Mouse (Mus musculus) left cerebral cortex, postnatal 25 days (tissue): ENCODE data around the gene Alpk1. TPM values are rescaled to one million over a fixed set of nuclear protein-coding genes. Genes with fewer than 3 reads are reported as not detected.

Experiments
- total RNA-seq, 2 experiments: library from RNA; stranded (reverse); gene quantifications; 2 replicates each; pipeline ENCODE4 v1.2.3; 2021

Gene Alpk1
- total RNA-seq, 2 experiments from 2014 or later, result 4.4 to 4.6 TPM

Other genes with a start within 250 kb of the Alpk1 start
- gene Larp7, start 227.2 kb downstream of the Alpk1 start, total RNA-seq, result 10 to 100 TPM; 17.8 to 20.1 TPM
- gene Zgrf1, start 227.0 kb downstream of the Alpk1 start, total RNA-seq, result 1 to 10 TPM; 2.4 to 2.6 TPM
- 1 to 10 TPM in 1 of 2 experiments, under 1 TPM in 1; 0.48 to 1.2 TPM for gene Neurog2, start 147.4 kb downstream of the Alpk1 start, total RNA-seq
- gene Tifa, start 9.3 kb upstream of the Alpk1 start, total RNA-seq, result 1 to 10 TPM; 5.5 to 6.0 TPM
- 10 to 100 TPM; 80.8 to 90.6 TPM for gene Ap1ar, start 57.0 kb upstream of the Alpk1 start, total RNA-seq
- 1 to 10 TPM; 3.3 to 4.0 TPM for gene Fam241a, start 115.8 kb upstream of the Alpk1 start, total RNA-seq